Mouse (Mus musculus): ENCODE measurements around the gene H2afy2. TPM values are rescaled to one million over a fixed set of nuclear protein-coding genes. Genes with fewer than 3 reads are reported as not detected.

The H2afy2 gene
- polyA plus RNA-seq, 1 experiment from 2014 or later = 4.9 TPM

DNA sequence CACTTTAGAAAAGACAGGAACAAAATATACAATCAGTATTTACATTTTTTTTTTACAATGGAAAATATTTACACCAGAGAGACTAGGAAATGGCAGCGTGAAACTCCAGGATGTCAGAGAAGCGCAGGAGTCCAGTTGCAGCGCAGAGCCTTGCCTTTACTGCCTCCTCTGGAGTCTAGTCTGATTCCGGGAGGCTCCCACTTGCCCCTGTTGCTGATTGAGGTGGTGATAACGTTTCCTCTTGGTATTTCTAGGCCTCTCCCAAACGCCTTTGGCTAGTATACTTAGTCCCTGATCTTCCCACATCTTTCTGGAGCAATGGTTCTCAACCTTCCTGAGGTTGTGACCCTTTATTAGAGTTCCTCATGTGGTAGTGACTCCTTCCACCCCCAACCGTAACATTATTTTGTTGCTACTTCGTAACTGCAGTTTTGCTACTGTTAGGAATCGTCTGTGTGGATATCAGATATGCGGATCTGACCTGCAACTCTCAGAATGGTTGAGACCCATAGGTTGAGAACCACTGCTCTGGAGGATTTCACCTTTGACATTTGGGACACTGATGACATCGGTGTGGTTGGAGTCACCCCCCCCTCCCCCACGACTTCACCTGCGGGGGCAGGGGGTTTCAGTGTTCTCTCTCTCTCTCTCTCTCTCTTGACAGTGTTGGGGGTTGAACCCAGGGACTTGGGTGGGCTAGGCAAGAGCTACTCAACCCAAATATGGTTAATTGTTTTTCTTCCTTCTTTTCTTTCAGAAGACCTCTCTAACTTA, 42.2 kb upstream of the H2afy2 start:
- no peak overlapping the region for H3K27ac ChIP-seq (ENCODE audit: low read length)
- no peak overlapping the region for H3K4me2 ChIP-seq (ENCODE audit: low read depth, low read length)
- no peaks in the 10 kb centered on the region for H3K27me3 ChIP-seq (ENCODE audit: control insufficient read depth, insufficient read depth, low read depth, low read length)
- H3K36me3 ChIP-seq (ENCODE audit: control insufficient read depth, insufficient read depth) = no peaks in the 10 kb centered on the region
- no peak for ATAC-seq (ENCODE audit: low read depth)
- 55% methylated on average over 13 of the region's 13 CpGs for WGBS (ENCODE audit: insufficient replicate concordance)
- no peaks in the 10 kb centered on the region for H3K9me3 ChIP-seq (replicated peaks; ENCODE audit: control insufficient read depth, low read length)
- no peak overlapping the region for H3K9ac ChIP-seq (ENCODE audit: low read depth, low read length)
- H3K4me1 ChIP-seq (ENCODE audit: control insufficient read depth, low read depth, low read length) = no peaks in the 10 kb centered on the region
- no peak overlapping the region for H3K4me3 ChIP-seq (ENCODE audit: low read depth, low read length)

- Histone ChIP-seq H3K27me3 (ENCODE audit: control insufficient read depth, insufficient read depth, low read depth, low read length) (no peaks in the 10 kb centered on the region), H3K4me2 (ENCODE audit: low read depth, low read length) (no peak overlapping the region), H3K27ac (ENCODE audit: low read length) (no peak overlapping the region), H3K36me3 (ENCODE audit: control insufficient read depth, insufficient read depth) (no peaks in the 10 kb centered on the region), H3K4me1 (ENCODE audit: control insufficient read depth, low read depth, low read length) (no peaks in the 10 kb centered on the region), H3K9ac (ENCODE audit: low read depth, low read length) (no peak overlapping the region), H3K4me3 (ENCODE audit: low read depth, low read length) (no peak overlapping the region), H3K9me3 (replicated peaks; ENCODE audit: control insufficient read depth, low read length) (no peaks in the 10 kb centered on the region)
- ATAC-seq (ENCODE audit: low read depth) = no peak
- WGBS (ENCODE audit: insufficient replicate concordance) = 42% methylated on average over 5 of the region's 5 CpGs
Observed at GRCm38 (mm10) chr10:61825536-61825935, 41.6 kb upstream of the H2afy2 start.

DNA sequence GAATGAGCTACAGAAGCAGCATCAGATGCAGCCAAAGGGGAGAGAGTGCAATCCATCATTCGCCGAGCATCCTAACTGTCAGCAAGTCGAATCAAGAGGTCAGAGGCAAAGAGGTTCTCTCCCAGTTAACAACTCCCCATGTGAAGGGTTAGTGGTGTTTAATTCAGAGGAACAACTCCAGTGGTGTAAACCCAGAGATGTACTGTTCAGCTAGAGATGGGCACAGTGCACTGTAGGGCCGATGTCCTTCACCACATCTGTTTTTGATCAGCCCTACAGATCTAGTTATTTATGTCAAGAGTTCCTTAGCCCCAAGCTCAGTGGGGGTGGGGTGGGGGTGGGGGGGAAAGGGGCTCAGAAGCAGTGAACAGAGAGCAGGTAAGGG, 39.8 kb upstream of the H2afy2 start:
- WGBS (ENCODE audit: insufficient replicate concordance) = 60% methylated on average over 4 of the region's 4 CpGs
- ATAC-seq (ENCODE audit: low read depth) = no peak
- Histone ChIP-seq H3K4me2 (ENCODE audit: low read depth, low read length) (no peak overlapping the region), H3K4me3 (ENCODE audit: low read depth, low read length) (no peak overlapping the region), H3K4me1 (ENCODE audit: control insufficient read depth, low read depth, low read length) (no peaks in the 10 kb centered on the region), H3K9ac (ENCODE audit: low read depth, low read length) (no peak overlapping the region), H3K27me3 (ENCODE audit: control insufficient read depth, insufficient read depth, low read depth, low read length) (no peaks in the 10 kb centered on the region), H3K36me3 (ENCODE audit: control insufficient read depth, insufficient read depth) (no peaks in the 10 kb centered on the region), H3K27ac (ENCODE audit: low read length) (no peak overlapping the region), H3K9me3 (replicated peaks; ENCODE audit: control insufficient read depth, low read length) (no peaks in the 10 kb centered on the region)

DNA sequence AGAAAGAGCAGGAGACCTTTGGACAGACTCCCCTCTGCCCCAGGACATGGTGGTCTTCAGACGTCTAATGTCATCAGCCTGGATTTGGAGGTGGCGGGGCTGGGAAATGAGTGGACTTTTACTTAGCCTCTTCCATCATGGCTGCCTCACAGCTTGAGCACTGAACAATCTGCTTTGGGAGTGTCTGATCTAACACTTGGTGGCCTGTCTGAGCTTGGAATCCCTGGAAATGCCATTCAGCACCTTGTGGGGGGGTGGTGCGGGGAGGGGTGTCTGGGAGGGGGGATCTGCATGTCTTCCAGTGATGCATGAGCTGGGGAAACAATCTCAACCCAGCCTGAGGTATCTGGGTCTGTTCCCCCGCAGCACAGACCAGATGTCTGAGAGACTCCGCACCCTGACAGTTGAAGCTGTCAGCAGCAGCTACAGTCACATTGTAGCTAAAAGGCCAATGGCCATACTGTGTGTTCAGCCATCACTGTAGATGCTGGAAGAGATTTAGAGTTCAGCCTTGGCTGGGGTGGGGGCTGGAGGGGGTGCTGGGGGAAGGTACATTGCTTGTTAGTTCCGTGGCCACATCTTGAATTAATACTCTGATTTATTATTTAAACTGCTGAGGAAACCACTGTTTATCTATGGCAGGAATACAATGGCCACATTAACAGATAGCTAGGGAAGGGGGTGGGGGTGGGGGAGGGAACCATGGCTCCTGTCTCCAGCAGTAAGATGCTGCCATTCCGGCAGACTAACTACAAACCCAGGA, 39.2 kb upstream of the H2afy2 start:
- H3K4me3 ChIP-seq (ENCODE audit: low read depth, low read length) = no peak overlapping the region
- H3K4me2 ChIP-seq (ENCODE audit: low read depth, low read length) = no peak overlapping the region
- WGBS (ENCODE audit: insufficient replicate concordance) = 52% methylated on average over 7 of the region's 7 CpGs

GRCm38 (mm10) chr10:61820050-61820449, 36.1 kb upstream of the H2afy2 start:
- H3K4me2 ChIP-seq (ENCODE audit: low read depth, low read length) = no peak overlapping the region
- no peak for ATAC-seq (ENCODE audit: low read depth)
- H3K27ac ChIP-seq (ENCODE audit: low read length) = no peak overlapping the region
- no peaks in the 10 kb centered on the region for H3K9me3 ChIP-seq (replicated peaks; ENCODE audit: control insufficient read depth, low read length)
- H3K9ac ChIP-seq (ENCODE audit: low read depth, low read length) = no peak overlapping the region
- H3K27me3 ChIP-seq (ENCODE audit: control insufficient read depth, insufficient read depth, low read depth, low read length) = no peaks in the 10 kb centered on the region
- no peak overlapping the region for H3K4me3 ChIP-seq (ENCODE audit: low read depth, low read length)
- no peaks in the 10 kb centered on the region for H3K4me1 ChIP-seq (ENCODE audit: control insufficient read depth, low read depth, low read length)
- H3K36me3 ChIP-seq (ENCODE audit: control insufficient read depth, insufficient read depth) = no peaks in the 10 kb centered on the region
- WGBS (ENCODE audit: insufficient replicate concordance) = 41% methylated on average over 9 of the region's 9 CpGs

More for the DNA sequence above, 39.2 kb upstream of the H2afy2 start:
- no peaks in the 10 kb centered on the region for H3K36me3 ChIP-seq (ENCODE audit: control insufficient read depth, insufficient read depth)
- no peak for ATAC-seq (ENCODE audit: low read depth)
- H3K9me3 ChIP-seq (replicated peaks; ENCODE audit: control insufficient read depth, low read length) = no peaks in the 10 kb centered on the region
- no peaks in the 10 kb centered on the region for H3K27me3 ChIP-seq (ENCODE audit: control insufficient read depth, insufficient read depth, low read depth, low read length)
- H3K27ac ChIP-seq (ENCODE audit: low read length) = no peak overlapping the region
- H3K4me1 ChIP-seq (ENCODE audit: control insufficient read depth, low read depth, low read length) = no peaks in the 10 kb centered on the region
- H3K9ac ChIP-seq (ENCODE audit: low read depth, low read length) = no peak overlapping the region

DNA sequence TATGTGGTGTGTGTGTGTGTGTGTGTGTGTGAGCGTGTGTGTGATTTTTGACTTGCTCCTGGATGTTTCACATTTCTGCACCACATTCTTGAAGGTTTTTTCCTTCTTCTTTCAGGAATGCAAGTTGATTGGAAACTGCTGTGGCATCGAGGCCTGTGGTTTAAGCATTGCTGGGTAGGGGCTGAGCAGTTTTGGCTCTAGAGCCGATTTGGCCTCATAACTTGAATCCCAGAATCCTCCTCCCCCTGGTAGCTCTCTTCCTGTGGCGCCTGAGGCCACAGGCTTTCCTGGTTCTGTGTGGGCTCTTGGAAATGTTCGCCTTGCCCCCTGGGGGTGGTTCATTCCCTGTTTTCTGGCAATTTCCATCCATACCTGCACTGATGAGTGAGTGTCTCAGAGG, 28.0 kb upstream of the H2afy2 start:
- H3K36me3 ChIP-seq (ENCODE audit: control insufficient read depth, insufficient read depth) = no peaks in the 10 kb centered on the region
- ATAC-seq (ENCODE audit: low read depth) = no peak
- 47% methylated on average over 5 of the region's 5 CpGs for WGBS (ENCODE audit: insufficient replicate concordance)
- H3K4me3 ChIP-seq (ENCODE audit: low read depth, low read length) = no peak overlapping the region
- H3K4me2 ChIP-seq (ENCODE audit: low read depth, low read length) = no peak overlapping the region
- no peak overlapping the region for H3K27ac ChIP-seq (ENCODE audit: low read length)
- no peaks in the 10 kb centered on the region for H3K9me3 ChIP-seq (replicated peaks; ENCODE audit: control insufficient read depth, low read length)
- no peak overlapping the region for H3K9ac ChIP-seq (ENCODE audit: low read depth, low read length)
- no peaks in the 10 kb centered on the region for H3K27me3 ChIP-seq (ENCODE audit: control insufficient read depth, insufficient read depth, low read depth, low read length)
- no peaks in the 10 kb centered on the region for H3K4me1 ChIP-seq (ENCODE audit: control insufficient read depth, low read depth, low read length)

- Histone ChIP-seq H3K4me3 (ENCODE audit: low read depth, low read length) (no peak overlapping the region), H3K9ac (ENCODE audit: low read depth, low read length) (no peak overlapping the region), H3K27me3 (ENCODE audit: control insufficient read depth, insufficient read depth, low read depth, low read length) (no peaks in the 10 kb centered on the region), H3K4me1 (ENCODE audit: control insufficient read depth, low read depth, low read length) (no peaks in the 10 kb centered on the region), H3K9me3 (replicated peaks; ENCODE audit: control insufficient read depth, low read length) (no peaks in the 10 kb centered on the region), H3K4me2 (ENCODE audit: low read depth, low read length) (no peak overlapping the region), H3K36me3 (ENCODE audit: control insufficient read depth, insufficient read depth) (no peaks in the 10 kb centered on the region), H3K27ac (ENCODE audit: low read length) (no peak overlapping the region)
- no peak for ATAC-seq (ENCODE audit: low read depth)
- WGBS (ENCODE audit: insufficient replicate concordance) = 74% methylated on average over 15 of the region's 15 CpGs
Observed at GRCm38 (mm10) chr10:61798133-61798576, 14.2 kb upstream of the H2afy2 start.

GRCm38 (mm10) chr10:61795458-61795857, 11.5 kb upstream of the H2afy2 start:
- Histone ChIP-seq H3K36me3 (ENCODE audit: control insufficient read depth, insufficient read depth) (no peaks in the 10 kb centered on the region), H3K4me1 (ENCODE audit: control insufficient read depth, low read depth, low read length) (no peaks in the 10 kb centered on the region), H3K4me3 (ENCODE audit: low read depth, low read length) (no peak overlapping the region), H3K27ac (ENCODE audit: low read length) (no peak overlapping the region), H3K9ac (ENCODE audit: low read depth, low read length) (no peak overlapping the region), H3K27me3 (ENCODE audit: control insufficient read depth, insufficient read depth, low read depth, low read length) (no peaks in the 10 kb centered on the region), H3K4me2 (ENCODE audit: low read depth, low read length) (no peak overlapping the region), H3K9me3 (replicated peaks; ENCODE audit: control insufficient read depth, low read length) (no peaks in the 10 kb centered on the region)
- ATAC-seq (ENCODE audit: low read depth) = no peak
- 32% methylated on average over 8 of the region's 8 CpGs for WGBS (ENCODE audit: insufficient replicate concordance)

- 34% methylated on average over 10 of the region's 10 CpGs for WGBS (ENCODE audit: insufficient replicate concordance)
- Histone ChIP-seq H3K4me1 (ENCODE audit: control insufficient read depth, low read depth, low read length) (no peaks in the 10 kb centered on the region), H3K4me2 (ENCODE audit: low read depth, low read length) (no peak overlapping the region), H3K36me3 (ENCODE audit: control insufficient read depth, insufficient read depth) (no peaks in the 10 kb centered on the region), H3K27me3 (ENCODE audit: control insufficient read depth, insufficient read depth, low read depth, low read length) (no peaks in the 10 kb centered on the region), H3K9ac (ENCODE audit: low read depth, low read length) (no peak overlapping the region), H3K9me3 (replicated peaks; ENCODE audit: control insufficient read depth, low read length) (no peaks in the 10 kb centered on the region), H3K27ac (ENCODE audit: low read length) (no peak overlapping the region), H3K4me3 (ENCODE audit: low read depth, low read length) (no peak overlapping the region)
- ATAC-seq (ENCODE audit: low read depth) = no peak
Observed at GRCm38 (mm10) chr10:61794971-61795370, 11.0 kb upstream of the H2afy2 start.
